Mouse (Mus musculus) testis, adult 2 months (tissue): ENCODE results near the gene Mybl2. TPM values are rescaled to one million over a fixed set of nuclear protein-coding genes. Genes with fewer than 3 reads are reported as not detected.
A peak's percentile ranks its signal among the peaks of the same experiment; 100 is the strongest.

Experiments
- H3K27ac ChIP-seq: fragments of 200-500 bp; 2 replicates; pipeline ENCODE4 v1.5.1; 2012; ENCODE audit warnings: low read depth, low read length; ENCODE audit not compliant: control insufficient read depth, insufficient read depth
- H3K27me3 ChIP-seq: fragments of 200-500 bp; 2 replicates; pipeline ENCODE4 v1.6.1; 2012; ENCODE audit warnings: mild to moderate bottlenecking, low read length, moderate library complexity; ENCODE audit not compliant: control insufficient read depth, insufficient read depth
- H3K36me3 ChIP-seq: fragments of 200-500 bp; 2 replicates; pipeline ENCODE4 v1.6.1; 2012; ENCODE audit warnings: mild to moderate bottlenecking, low read length; ENCODE audit not compliant: control insufficient read depth, insufficient read depth
- H3K4me1 ChIP-seq: fragments of 200-500 bp; 2 replicates; pipeline ENCODE4 v1.6.1; 2012; ENCODE audit warnings: low read length; ENCODE audit not compliant: control insufficient read depth, insufficient read depth
- H3K4me3 ChIP-seq: fragments of 200-500 bp; 2 replicates; pipeline ENCODE4 v1.5.1; 2012; ENCODE audit warnings: low read depth, mild to moderate bottlenecking, low read length, moderate library complexity, mixed read lengths; ENCODE audit not compliant: control insufficient read depth
- CTCF ChIP-seq: fragments of 200-500 bp; IDR thresholded peaks from 2 replicates; pipeline ENCODE4 v1.5.1; 2012; ENCODE audit warnings: low read depth, mild to moderate bottlenecking, inconsistent platforms, low read length, moderate library complexity; ENCODE audit not compliant: control insufficient read depth, insufficient read depth, insufficient replicate concordance
- POLR2A ChIP-seq: fragments of 200-500 bp; IDR thresholded peaks from 2 replicates; pipeline ENCODE4 v1.6.1; 2012; ENCODE audit warnings: low read depth, mild to moderate bottlenecking, inconsistent platforms, low read length, moderate library complexity; ENCODE audit not compliant: control insufficient read depth
- polyA plus RNA-seq: library from polyadenylated mRNA; depleted of rRNA; stranded (reverse); fragments of >200 nt; gene quantifications from 2 replicates; pipeline ENCODE4 v1.2.3, GENCODE M21; 2012; rRNA removed

Mybl2 gene
- 14.2 and 18.5 TPM in 2 replicates for polyA plus RNA-seq

DNA sequence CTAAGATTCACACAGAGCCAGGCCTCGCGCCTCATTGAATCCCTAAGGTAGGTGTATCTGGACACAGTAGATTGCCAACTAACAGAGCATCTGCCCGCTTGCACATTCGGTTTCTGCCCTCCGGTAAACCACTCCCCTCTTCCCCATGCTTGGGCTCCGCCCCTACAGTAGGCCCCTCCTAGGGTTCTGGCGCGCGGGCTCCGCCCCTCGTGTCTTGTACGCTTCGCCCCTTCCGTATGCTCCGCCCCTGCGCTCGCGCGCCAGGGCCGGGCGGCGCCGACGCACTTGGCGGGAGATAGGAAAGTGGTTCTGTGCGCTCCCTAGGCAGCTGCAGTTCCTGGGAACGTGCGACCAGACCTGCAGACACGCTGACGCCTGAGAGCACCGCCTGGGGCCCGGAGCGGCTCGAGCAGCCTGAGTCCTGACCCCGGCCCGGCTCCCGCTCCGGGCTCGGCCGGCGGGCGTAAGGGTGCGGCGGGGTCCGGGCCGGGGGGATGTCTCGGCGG lies at the start of gene Mybl2:
Mybl2 (plus strand) TSS at position 353 of the 506 bp plus-strand sequence.
- no peaks in the 10 kb centered on the region for H3K27me3 ChIP-seq
- no peaks in the 10 kb centered on the region for H3K36me3 ChIP-seq
- H3K4me3 ChIP-seq = peak within 1 kb of the TSS; percentile 75
- no peak within 1 kb of the TSS for H3K27ac ChIP-seq
- H3K4me1 ChIP-seq = peaks cover 16% of the 10 kb centered on the region
- TF ChIP-seq POLR2A (peak; percentile 62; the same call in 1 of the 2 replicates), CTCF (no peak)

DNA sequence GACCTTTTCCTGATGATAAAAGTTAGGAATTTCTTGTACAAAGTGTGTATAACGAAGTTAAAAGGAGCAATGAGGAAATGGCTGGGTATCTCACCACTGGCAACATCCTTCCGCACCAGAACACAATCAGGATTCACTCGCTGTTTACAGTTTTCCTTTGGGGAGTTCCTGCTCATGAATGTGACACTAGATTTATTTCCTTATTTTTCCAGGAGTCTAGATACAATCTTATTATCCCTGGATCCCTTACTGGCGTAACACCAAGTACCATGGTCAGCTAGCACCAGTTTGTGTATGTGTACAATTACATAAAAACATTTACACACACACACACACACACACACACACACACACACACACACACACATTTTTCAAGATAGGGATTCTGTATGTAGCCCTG lies 47.2 kb upstream of the Mybl2 start:
- no peaks in the 10 kb centered on the region for H3K4me1 ChIP-seq
- H3K27ac ChIP-seq = no peak overlapping the region
- H3K27me3 ChIP-seq = no peaks in the 10 kb centered on the region
- H3K4me3 ChIP-seq = no peak overlapping the region
- TF ChIP-seq POLR2A (no peak), CTCF (no peak)
- H3K36me3 ChIP-seq = no peaks in the 10 kb centered on the region

DNA sequence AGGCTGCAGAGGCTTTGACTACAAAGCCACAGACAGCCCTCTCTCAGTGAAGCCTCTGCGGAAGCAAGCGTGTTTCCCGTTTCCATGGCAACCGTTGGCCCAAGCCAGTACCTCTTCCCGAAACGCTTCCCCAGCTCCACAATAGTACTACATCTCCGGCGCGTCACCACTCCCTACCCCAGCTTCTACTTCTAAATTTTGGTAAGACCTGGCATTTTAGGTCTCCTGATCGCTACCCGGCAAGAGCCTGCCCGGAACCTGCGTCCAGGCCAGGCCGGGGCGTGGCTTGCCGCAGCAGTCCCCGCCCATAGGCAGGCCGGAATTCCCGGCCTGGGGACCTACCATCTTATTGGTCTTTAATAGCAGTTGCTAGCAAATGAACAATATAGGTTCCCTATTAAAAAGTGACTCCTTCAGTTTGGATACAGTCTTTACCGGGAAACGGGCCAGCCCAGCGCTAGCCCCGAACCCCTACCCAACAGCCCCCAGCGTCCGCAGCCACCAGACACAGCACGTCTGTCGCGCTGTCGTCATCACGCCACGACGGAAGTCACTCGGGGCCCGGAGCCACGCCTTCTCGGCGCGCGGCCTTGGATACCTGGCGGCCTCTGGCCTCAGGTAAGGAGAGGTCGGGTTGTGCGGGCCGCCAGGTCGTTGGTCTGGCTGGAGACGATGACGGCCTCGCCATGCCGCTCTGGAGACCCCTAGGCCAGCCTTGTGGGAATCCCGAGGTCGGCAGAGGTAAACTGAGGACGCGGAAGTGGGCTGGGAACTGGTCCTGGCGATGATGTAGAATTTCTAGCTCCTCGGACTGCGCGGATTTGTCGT lies 37.4 kb upstream of the Mybl2 start, which contains the start of gene Ift52:
Ift52 (plus strand) TSS at position 439 of the 828 bp plus-strand sequence.
- Histone ChIP-seq H3K36me3 (no peaks in the 10 kb centered on the region), H3K27ac (peak within 1 kb of the TSS; percentile 95), H3K4me3 (peak within 1 kb of the TSS; percentile 100), H3K4me1 (no peaks in the 10 kb centered on the region), H3K27me3 (no peaks in the 10 kb centered on the region)
- TF ChIP-seq POLR2A = peak; percentile 95
- no peak for TF ChIP-seq CTCF

DNA sequence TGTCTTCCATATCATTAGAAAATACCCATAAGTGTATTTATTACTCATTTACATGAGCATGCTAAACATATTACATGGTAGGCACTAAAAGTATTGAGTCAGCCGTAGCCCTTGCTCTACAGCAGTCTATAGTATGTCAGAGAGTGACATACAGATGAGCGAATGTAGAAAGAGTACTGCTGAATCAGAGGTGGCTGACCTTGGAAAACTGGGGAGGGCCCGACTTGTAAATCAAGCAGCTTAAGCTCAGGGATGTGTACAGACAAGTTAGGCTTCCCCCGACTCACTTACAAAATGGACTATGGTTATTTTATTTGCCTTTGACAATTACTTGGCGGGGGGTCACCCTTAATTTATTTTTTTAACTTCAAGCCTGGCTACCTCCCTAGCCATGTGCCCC lies 23.2 kb upstream of the Mybl2 start:
- Histone ChIP-seq H3K36me3 (peaks cover 3% of the 10 kb centered on the region), H3K4me3 (no peak overlapping the region), H3K27me3 (no peaks in the 10 kb centered on the region), H3K27ac (no peak overlapping the region), H3K4me1 (no peaks in the 10 kb centered on the region)
- TF ChIP-seq POLR2A (no peak), CTCF (no peak)

DNA sequence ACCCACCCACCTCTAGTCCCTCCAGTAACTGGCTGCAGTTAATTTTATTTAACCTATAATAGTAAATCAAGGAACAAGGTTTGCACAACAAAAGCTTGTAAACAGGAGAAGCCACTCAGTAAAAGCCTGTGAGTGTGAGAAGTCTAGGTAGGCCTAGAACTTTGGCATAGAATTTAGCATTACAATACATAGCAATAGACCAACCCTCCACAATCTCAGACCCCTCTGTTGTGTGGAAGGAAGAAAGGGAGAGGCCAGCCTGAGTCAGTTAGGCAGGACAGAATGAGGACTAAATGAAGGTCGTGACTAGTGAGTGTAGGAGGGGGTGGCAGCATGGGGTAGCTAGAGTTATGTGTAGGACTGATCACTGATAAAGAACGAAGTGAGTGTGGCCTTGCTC lies 22.7 kb upstream of the Mybl2 start:
- H3K4me1 ChIP-seq = no peaks in the 10 kb centered on the region
- no peaks in the 10 kb centered on the region for H3K27me3 ChIP-seq
- H3K27ac ChIP-seq = no peak overlapping the region
- peaks cover 3% of the 10 kb centered on the region for H3K36me3 ChIP-seq
- H3K4me3 ChIP-seq = no peak overlapping the region
- TF ChIP-seq CTCF = no peak
- no peak for TF ChIP-seq POLR2A

DNA sequence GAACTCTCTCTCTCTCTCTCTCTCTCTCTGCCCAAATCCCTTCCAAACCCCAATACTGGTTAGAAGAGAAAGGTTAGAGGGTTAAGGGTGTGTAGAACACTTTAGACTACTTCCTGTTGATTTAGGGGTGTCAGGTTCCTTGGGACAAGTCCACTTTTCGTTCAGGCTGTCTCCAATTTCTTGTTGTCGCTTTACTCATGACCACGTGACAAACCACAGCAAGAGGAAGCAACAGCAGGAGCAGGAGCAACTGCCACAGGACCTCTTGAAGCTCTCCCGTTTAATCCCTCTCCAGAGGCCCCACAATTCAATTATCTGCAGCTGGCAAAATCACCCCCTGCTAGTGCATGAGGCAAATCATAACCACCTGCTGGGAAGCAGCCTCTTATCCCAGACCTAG lies 21.9 kb upstream of the Mybl2 start:
- no peaks in the 10 kb centered on the region for H3K4me1 ChIP-seq
- TF ChIP-seq CTCF (no peak), POLR2A (no peak)
- H3K4me3 ChIP-seq = no peak overlapping the region
- peaks cover 3% of the 10 kb centered on the region for H3K36me3 ChIP-seq
- no peaks in the 10 kb centered on the region for H3K27me3 ChIP-seq
- H3K27ac ChIP-seq = no peak overlapping the region

DNA sequence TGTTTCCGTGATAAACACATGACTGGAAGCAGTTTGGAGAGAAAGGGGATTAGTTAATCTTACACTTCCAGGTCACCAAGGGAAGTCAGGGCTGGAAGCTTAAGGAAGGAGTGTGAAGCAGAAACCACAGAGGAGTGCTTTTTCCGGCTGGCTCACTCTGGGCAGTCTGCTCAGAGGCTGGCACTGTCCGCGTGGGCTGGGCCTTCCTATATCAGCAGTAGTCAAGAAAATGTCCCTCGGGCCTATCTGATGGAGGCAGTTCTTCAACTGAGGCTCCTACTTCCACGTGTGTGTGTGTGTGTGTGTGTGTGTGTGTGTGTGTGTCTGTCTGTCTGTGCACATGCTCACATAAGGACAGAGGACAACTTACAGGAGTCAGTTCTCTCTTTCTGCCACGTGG lies 14.5 kb upstream of the Mybl2 start:
- Histone ChIP-seq H3K27ac (no peak overlapping the region), H3K4me1 (no peaks in the 10 kb centered on the region), H3K27me3 (no peaks in the 10 kb centered on the region), H3K36me3 (peaks cover 3% of the 10 kb centered on the region), H3K4me3 (no peak overlapping the region)
- TF ChIP-seq POLR2A = no peak
- TF ChIP-seq CTCF = no peak
